Mouse (Mus musculus): ENCODE measurements around the gene Ttc14. TPM values are rescaled to one million over a fixed set of nuclear protein-coding genes. Genes with fewer than 3 reads are reported as not detected.

The Ttc14 gene
- total RNA-seq (2021) = 10 to 100 TPM; 68.1 to 68.9 TPM

- peak; percentile 98 for DNase-seq
- intact Hi-C loops (cut with DNase I) = loop anchor here (10.0 kb wide), 2 partner anchors 755 to 1065 kb away; partner anchors contain the start of genes Mrpl47 and Ndufb5
Measured at GRCm38 (mm10) chr3:33799617-33800512, at the start of gene Ttc14. TSS of gene Ttc14 (plus strand) at chr3:33799832.

GRCm38 (mm10) chr3:33790975-33791374, 8.7 kb upstream of the Ttc14 start:
- intact Hi-C loops (cut with DNase I) = loop anchor here (10.0 kb wide), 1 partner anchor 746 kb away; no protein-coding TSS in a partner anchor
- DNase-seq = no peak

GRCm38 (mm10) chr3:33800513-33800820, 835 bp downstream of the Ttc14 start:
- DNase-seq = no peak
- intact Hi-C loops (cut with DNase I) = loop anchor here (10.0 kb wide), 1 partner anchor 1066 kb away; the partner anchor contains the start of genes Mrpl47 and Ndufb5

- intact Hi-C loops (cut with DNase I) = loop anchor here (10.0 kb wide), 1 partner anchor 1072 kb away; the partner anchor contains the start of genes Mrpl47 and Ndufb5
- DNase-seq = no peak
Measured at GRCm38 (mm10) chr3:33807151-33807550, 7.5 kb downstream of the Ttc14 start.

- peak; percentile 40 for DNase-seq
- intact Hi-C loops (cut with DNase I) = loop anchor here (10.0 kb wide), 1 partner anchor 90 kb away; no protein-coding TSS in a partner anchor
Measured at GRCm38 (mm10) chr3:33824135-33824946, 24.7 kb downstream of the Ttc14 start.

- intact Hi-C loops (cut with DNase I) = no loop called here
- DNase-seq = no peak
Measured at GRCm38 (mm10) chr3:33832351-33832750, 32.7 kb downstream of the Ttc14 start.

- no peak for DNase-seq
- intact Hi-C loops (cut with DNase I) = no loop called here
Measured at GRCm38 (mm10) chr3:33836576-33836975, 36.9 kb downstream of the Ttc14 start.

GRCm38 (mm10) chr3:33838877-33839276, 39.2 kb downstream of the Ttc14 start:
- no peak for DNase-seq
- intact Hi-C loops (cut with DNase I) = no loop called here

- intact Hi-C loops (cut with DNase I) = no loop called here
- DNase-seq = peak; percentile 67
Measured at GRCm38 (mm10) chr3:33843801-33844632, 44.4 kb downstream of the Ttc14 start, which contains the start of gene Ccdc39. TSS of gene Ccdc39 (minus strand) at chr3:33844310.

GRCm38 (mm10) chr3:33846639-33847038, 47.0 kb downstream of the Ttc14 start:
- intact Hi-C loops (cut with DNase I) = no loop called here
- no peak for DNase-seq

GRCm38 (mm10) chr3:33850856-33851255, 51.2 kb downstream of the Ttc14 start:
- DNase-seq = peak; percentile 16
- intact Hi-C loops (cut with DNase I) = no loop called here

GRCm38 (mm10) chr3:33853062-33853461, 53.4 kb downstream of the Ttc14 start:
- intact Hi-C loops (cut with DNase I) = no loop called here
- DNase-seq = no peak

GRCm38 (mm10) chr3:33858939-33859338, 59.3 kb downstream of the Ttc14 start:
- no peak for DNase-seq
- intact Hi-C loops (cut with DNase I) = no loop called here

GRCm38 (mm10) chr3:33864000-33864540, 64.4 kb downstream of the Ttc14 start:
- intact Hi-C loops (cut with DNase I) = no loop called here

More at GRCm38 (mm10) chr3:33864000-33864540, 64.4 kb downstream of the Ttc14 start:
- DNase-seq = peak; percentile 10

Other genes starting within 250 kb of the Ttc14 start
- gene Ccdc39, start 44.5 kb downstream of the Ttc14 start, total RNA-seq (2021) = 10 to 100 TPM; 36.2 to 42.2 TPM
- 10 to 100 TPM; 73.8 to 84.8 TPM for gene Fxr1, start 220.1 kb downstream of the Ttc14 start, total RNA-seq (2021)

Data from left cerebral cortex, postnatal 4 days (tissue).